Mouse (Mus musculus) ovary, adult 10 weeks (tissue): ENCODE measurements around the gene Glb1l. TPM values are rescaled to one million over a fixed set of nuclear protein-coding genes. Genes with fewer than 3 reads are reported as not detected.

Experiments
- polyA plus RNA-seq: library from polyadenylated mRNA; stranded (reverse); fragments of 350-450 nt; fragmentation: Illumina TruSeq; extraction: RNeasy Lipid Tissue Mini Kit (QIAGEN cat#74804); gene quantifications from one replicate; pipeline ENCODE4 v1.2.3, GENCODE M21; 2014

Glb1l gene
- 14.5 TPM for polyA plus RNA-seq

GRCm38 (mm10) chr1:75210136-75211087 lies at the start of gene Glb1l, which contains the start of gene Stk16:
Gene Glb1l, minus strand, starts transcription at chr1:75210813.
Gene Stk16, plus strand, starts transcription at chr1:75210838.

GRCm38 (mm10) chr1:75236117-75237050 lies 25.8 kb upstream of the Glb1l start, which contains the start of gene Dnajb2:
Gene Dnajb2, plus strand, starts transcription at chr1:75236406.

GRCm38 (mm10) chr1:75231664-75232152 lies 21.1 kb upstream of the Glb1l start, which contains the start of gene A630095N17Rik:
Gene A630095N17Rik, minus strand, starts transcription at chr1:75232102.

GRCm38 (mm10) chr1:75219531-75219930 lies 8.9 kb upstream of the Glb1l start, which contains the start of gene Tuba4a:
Gene Tuba4a, minus strand, starts transcription at chr1:75219865.

GRCm38 (mm10) chr1:75191622-75192402 lies 18.8 kb downstream of the Glb1l start, which contains the start of the genes Ankzf1 and Atg9a:
Gene Ankzf1, plus strand, starts transcription at chr1:75192151.
Gene Atg9a, minus strand, starts transcription at chr1:75192196.

GRCm38 (mm10) chr1:75180105-75180590 lies 30.5 kb downstream of the Glb1l start, which contains the start of gene Abcb6:
Gene Abcb6, minus strand, starts transcription at chr1:75180392.

GRCm38 (mm10) chr1:75168472-75169464 lies 41.8 kb downstream of the Glb1l start, which contains the start of gene Zfand2b:
Gene Zfand2b, plus strand, starts transcription at chr1:75168646.

Other genes starting within 250 kb of the Glb1l start
- gene Nhej1, start 85.6 kb downstream of the Glb1l start, polyA plus RNA-seq = 0.63 TPM
- gene Slc23a3, start 76.9 kb downstream of the Glb1l start, polyA plus RNA-seq = 1.2 TPM
- 9.8 TPM for gene Cnppd1, start 68.1 kb downstream of the Glb1l start, polyA plus RNA-seq
- gene Retreg2, start 68.0 kb downstream of the Glb1l start, polyA plus RNA-seq = 6.4 TPM
- gene Zfand2b, start 42.2 kb downstream of the Glb1l start, polyA plus RNA-seq = 0.40 TPM
- gene Abcb6, start 30.4 kb downstream of the Glb1l start, polyA plus RNA-seq = 3.2 TPM
- 8.6 TPM for gene Ankzf1, start 18.7 kb downstream of the Glb1l start, polyA plus RNA-seq
- gene Atg9a, start 18.6 kb downstream of the Glb1l start, polyA plus RNA-seq = 5.4 TPM
- 8.5 TPM for gene Stk16, start within 50 bp of the Glb1l start, polyA plus RNA-seq
- gene Tuba4a, start 9.1 kb upstream of the Glb1l start, polyA plus RNA-seq = 0.74 TPM
- gene A630095N17Rik, start 21.3 kb upstream of the Glb1l start, polyA plus RNA-seq = not detected
- 17.7 TPM for gene Dnajb2, start 25.6 kb upstream of the Glb1l start, polyA plus RNA-seq
- not detected for gene Ptprn, start 53.7 kb upstream of the Glb1l start, polyA plus RNA-seq
- not detected for gene Resp18, start 67.6 kb upstream of the Glb1l start, polyA plus RNA-seq
- gene Dnpep, start 107.2 kb upstream of the Glb1l start, polyA plus RNA-seq = 3.9 TPM
- gene Des, start 149.5 kb upstream of the Glb1l start, polyA plus RNA-seq = 2.7 TPM
- 3.6 TPM for gene Speg, start 164.5 kb upstream of the Glb1l start, polyA plus RNA-seq
- gene Gmppa, start 225.1 kb upstream of the Glb1l start, polyA plus RNA-seq = 5.9 TPM
- gene Asic4, start 239.6 kb upstream of the Glb1l start, polyA plus RNA-seq = not detected